Mouse (Mus musculus) embryonic fibroblast, embryonic 13.5 days (primary cell): ENCODE measurements around the gene Kcnk5.

Source experiments
- CTCF ChIP-seq: IDR thresholded peaks from 2 replicates; pipeline ENCODE4 v1.5.1; 2011; ENCODE audit warnings: mild to moderate bottlenecking, control low read depth, low read length, moderate library complexity, borderline replicate concordance; ENCODE audit not compliant: insufficient read depth
- POLR2A ChIP-seq: IDR thresholded peaks from 2 replicates; pipeline ENCODE4 v1.6.1; 2011; ENCODE audit warnings: low read depth, mild to moderate bottlenecking, control low read depth, low read length, moderate library complexity

DNA sequence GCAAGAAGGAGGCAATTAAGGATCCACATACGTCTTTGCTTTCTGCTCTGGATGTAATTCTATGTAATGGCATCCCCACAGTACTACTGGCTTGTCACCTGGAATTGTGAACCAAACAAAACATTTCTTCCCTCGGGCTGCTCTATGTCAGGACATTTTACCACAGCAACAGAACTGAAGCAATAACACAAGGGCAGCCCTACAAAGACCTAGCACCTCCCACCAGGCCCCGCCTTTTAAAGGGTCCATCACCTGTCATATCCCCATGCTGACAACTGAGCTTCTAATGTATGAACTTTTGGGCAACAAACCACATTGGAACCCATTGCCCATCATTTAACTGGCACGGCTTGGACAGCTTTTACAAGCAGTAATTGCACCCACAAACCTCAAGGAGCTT is 21.7 kb upstream of the Kcnk5 start:
- no peak for TF ChIP-seq POLR2A
- no peak for TF ChIP-seq CTCF
